Mouse (Mus musculus) stomach, postnatal 0 days (tissue): ENCODE data around the gene Slc34a3. TPM values are rescaled to one million over a fixed set of nuclear protein-coding genes. Genes with fewer than 3 reads are reported as not detected.

Experiments used
- ATAC-seq: fragments of 200-750 bp; cut with Nextera tagmentation; 2 replicates; pipeline ENCODE4 v1.8.0; 2017; ENCODE audit not compliant: low FRiP score, low TSS enrichment
- DNase-seq: peaks from one replicate; pipeline ENCODE4 v3.0.0-alpha.2; 2016; ENCODE audit warnings: low spot score
- H3K27ac ChIP-seq: fragments of 300-500 bp; sonication (generic); replicated peaks from 2 replicates; pipeline ENCODE4 v1.5.1; 2014; ENCODE audit warnings: mild to moderate bottlenecking, control low read depth
- H3K27me3 ChIP-seq: fragments of 300-500 bp; sonication (generic); 2 replicates; pipeline ENCODE4 v1.6.1; 2014; ENCODE audit warnings: low read length; ENCODE audit not compliant: control insufficient read depth, insufficient read depth
- H3K36me3 ChIP-seq: fragments of 300-500 bp; sonication (generic); 2 replicates; pipeline ENCODE4 v1.6.1; 2014; ENCODE audit warnings: low read length, mixed read lengths; ENCODE audit not compliant: control insufficient read depth, insufficient read depth
- H3K4me1 ChIP-seq: fragments of 300-500 bp; sonication (generic); replicated peaks from 2 replicates; pipeline ENCODE4 v1.6.1; 2014; ENCODE audit warnings: antibody characterized with exemption; ENCODE audit not compliant: control insufficient read depth, insufficient read depth
- H3K4me2 ChIP-seq: fragments of 300-500 bp; sonication (generic); replicated peaks from 2 replicates; pipeline ENCODE4 v1.6.1; 2014; ENCODE audit warnings: low read depth, mild to moderate bottlenecking, control low read depth, moderate library complexity
- H3K4me3 ChIP-seq: fragments of 300-500 bp; sonication (generic); 2 replicates; pipeline ENCODE4 v1.5.1; 2014; ENCODE audit warnings: low read depth, low read length, control low read depth
- H3K9ac ChIP-seq: fragments of 300-500 bp; sonication (generic); 2 replicates; pipeline ENCODE4 v1.6.1; 2014; ENCODE audit warnings: mild to moderate bottlenecking, low read length, control low read depth, mixed read lengths
- H3K9me3 ChIP-seq: fragments of 300-500 bp; sonication (generic); 2 replicates; pipeline ENCODE4 v1.6.1; 2016; ENCODE audit warnings: low read length; ENCODE audit not compliant: control insufficient read depth
- CTCF ChIP-seq: IDR thresholded peaks from 2 replicates; pipeline ENCODE4 v1.5.1; 2016; ENCODE audit warnings: antibody characterized with exemption, low read depth, mild to moderate bottlenecking, moderate library complexity
- EP300 ChIP-seq: optimal IDR thresholded peaks from 2 replicates; pipeline ENCODE3; 2016; ENCODE audit warnings: antibody characterized with exemption
- WGBS: fragments of 180-500 bp; shearing (Covaris S2); extraction: QIAGEN DNeasy Blood & Tissue Kit; methylation state at CpG from one replicate; pipeline ENCODE4 v1.1.7; 2014; 5-methylcytosine and 5-hydroxymethylcytosine counted together
- polyA plus RNA-seq: library from polyadenylated mRNA; unstranded; fragments of >200 nt; fragmentation: Nextera tagmentation; extraction: Ambion mirVana; gene quantifications from 2 replicates; pipeline ENCODE4 v1.2.1, GENCODE M21; 2015

The Slc34a3 gene
- polyA plus RNA-seq, 1 experiment from 2014 or later = 0.10 TPM

DNA sequence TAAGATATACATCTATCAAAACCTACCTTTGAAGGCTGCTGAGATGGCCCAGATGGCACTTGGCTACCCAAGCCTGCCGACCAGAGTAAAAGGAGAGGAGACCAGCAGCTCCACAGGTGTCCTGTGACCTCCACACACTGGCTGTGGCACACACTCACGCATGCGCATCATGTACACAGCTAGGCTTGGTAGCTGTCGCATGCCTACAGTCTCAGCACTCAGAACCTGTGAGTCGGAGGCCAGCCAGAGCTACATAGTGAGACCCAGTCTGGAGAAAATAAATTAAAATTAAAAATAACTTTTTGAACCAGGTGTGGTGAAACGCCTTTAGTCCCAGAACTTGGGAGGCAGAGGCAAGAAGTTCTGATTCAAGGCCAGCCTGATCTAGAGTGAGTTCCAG is 46.3 kb downstream of the Slc34a3 start:
- no peak for TF ChIP-seq CTCF
- TF ChIP-seq EP300 = no peak
- no peak for ATAC-seq

DNA sequence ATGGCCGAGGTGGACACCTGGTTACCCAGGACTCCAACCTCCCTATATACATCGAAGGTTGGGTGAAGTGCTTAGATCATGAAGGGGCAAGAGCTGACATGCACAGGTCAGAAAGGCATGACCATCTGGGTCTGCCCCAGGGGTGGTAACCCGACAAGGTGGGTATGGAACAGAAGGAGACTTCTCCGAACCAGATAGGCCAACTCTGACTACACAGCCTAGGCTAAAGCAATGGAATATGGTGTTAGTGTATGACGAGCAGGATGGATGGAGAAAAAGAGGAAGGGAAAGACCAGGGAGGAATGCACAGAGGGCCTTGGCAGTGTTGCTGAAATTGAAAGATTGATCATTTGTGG is 47.6 kb downstream of the Slc34a3 start:
- no peak overlapping the region for H3K9ac ChIP-seq
- H3K4me3 ChIP-seq = peak overlapping the region; percentile 45
- peak overlapping the region; percentile 81 for H3K4me2 ChIP-seq
- H3K27ac ChIP-seq = no peak overlapping the region
- no peaks in the 10 kb centered on the region for H3K36me3 ChIP-seq
- no peak for DNase-seq
- peaks cover 3% of the 10 kb centered on the region; the same call in 1 of the 2 replicates for H3K4me1 ChIP-seq
- H3K9me3 ChIP-seq = no peaks in the 10 kb centered on the region
- no peaks in the 10 kb centered on the region for H3K27me3 ChIP-seq
- ATAC-seq = no peak; the same call in 1 of the 2 replicates
- TF ChIP-seq EP300 = no peak
- TF ChIP-seq CTCF = no peak
- WGBS = 42% methylated on average over 5 of the region's 5 CpGs

More for the DNA sequence above, 46.3 kb downstream of the Slc34a3 start:
- WGBS = 87% methylated on average over 6 of the region's 6 CpGs
- Histone ChIP-seq H3K27me3 (no peaks in the 10 kb centered on the region), H3K9me3 (no peaks in the 10 kb centered on the region), H3K36me3 (no peaks in the 10 kb centered on the region), H3K9ac (no peak overlapping the region), H3K27ac (no peak overlapping the region), H3K4me3 (no peak overlapping the region), H3K4me2 (no peak overlapping the region), H3K4me1 (peaks cover 3% of the 10 kb centered on the region; the same call in 1 of the 2 replicates)
- no peak for DNase-seq

DNA sequence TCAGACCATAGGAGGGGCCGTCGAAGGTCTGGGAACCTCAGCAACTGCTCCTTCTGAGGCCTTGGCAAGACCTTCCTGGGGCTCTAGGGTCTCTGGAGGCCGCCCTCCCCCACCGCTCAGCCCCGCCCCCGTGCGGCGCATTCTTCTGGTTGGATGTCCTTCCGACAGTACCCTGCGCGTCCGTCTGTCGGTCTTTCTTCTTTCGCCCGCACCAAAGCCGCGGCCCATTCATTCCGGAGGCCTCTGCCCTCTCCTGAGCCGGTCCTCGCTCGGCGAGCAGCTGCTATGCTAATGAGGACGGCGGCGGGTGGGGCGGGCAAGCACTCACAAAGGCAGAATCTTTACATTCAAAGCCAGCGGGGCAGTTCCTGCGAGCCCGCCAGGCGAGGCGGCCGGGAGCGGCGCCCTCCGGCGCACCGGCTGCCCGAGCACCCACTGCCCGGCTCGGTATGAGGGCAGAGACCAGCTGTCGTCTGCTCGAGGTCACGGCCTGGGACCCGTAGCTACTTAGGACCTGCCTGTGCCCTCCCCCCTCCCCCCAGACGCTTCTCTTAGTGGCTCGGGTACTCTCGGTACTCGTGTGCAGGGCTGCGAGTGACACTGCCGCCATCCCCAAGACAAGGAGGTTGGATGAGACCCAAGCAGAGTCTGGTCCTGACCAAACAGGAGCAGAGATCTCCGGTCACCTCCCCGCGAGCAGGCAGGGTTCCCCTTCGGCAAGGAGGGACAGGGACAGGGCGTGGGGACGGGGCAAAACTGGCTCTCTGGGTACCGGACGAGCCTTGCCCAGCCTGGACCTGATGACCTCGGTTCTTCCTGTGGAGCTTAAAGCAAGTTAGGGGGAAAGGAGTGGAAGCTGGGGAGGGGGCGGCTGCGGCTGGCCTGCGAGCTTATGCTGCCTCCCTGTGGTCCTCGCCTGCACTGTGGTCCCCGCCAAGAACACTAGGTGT is 48.3 kb downstream of the Slc34a3 start:
- no peaks in the 10 kb centered on the region for H3K27me3 ChIP-seq
- ATAC-seq = peak; percentile 41
- peak overlapping the region; percentile 54 for H3K9ac ChIP-seq
- H3K9me3 ChIP-seq = no peaks in the 10 kb centered on the region
- no peaks in the 10 kb centered on the region for H3K36me3 ChIP-seq
- peak overlapping the region; percentile 65 for H3K27ac ChIP-seq
- TF ChIP-seq CTCF = peak; percentile 72
- no peak for TF ChIP-seq EP300
- H3K4me3 ChIP-seq = peak overlapping the region; percentile 45
- DNase-seq = peak; percentile 86
- WGBS = 2% methylated on average over 63 of the region's 64 CpGs
- peak overlapping the region; percentile 81 for H3K4me2 ChIP-seq
- H3K4me1 ChIP-seq = peaks cover 3% of the 10 kb centered on the region; the same call in 1 of the 2 replicates

DNA sequence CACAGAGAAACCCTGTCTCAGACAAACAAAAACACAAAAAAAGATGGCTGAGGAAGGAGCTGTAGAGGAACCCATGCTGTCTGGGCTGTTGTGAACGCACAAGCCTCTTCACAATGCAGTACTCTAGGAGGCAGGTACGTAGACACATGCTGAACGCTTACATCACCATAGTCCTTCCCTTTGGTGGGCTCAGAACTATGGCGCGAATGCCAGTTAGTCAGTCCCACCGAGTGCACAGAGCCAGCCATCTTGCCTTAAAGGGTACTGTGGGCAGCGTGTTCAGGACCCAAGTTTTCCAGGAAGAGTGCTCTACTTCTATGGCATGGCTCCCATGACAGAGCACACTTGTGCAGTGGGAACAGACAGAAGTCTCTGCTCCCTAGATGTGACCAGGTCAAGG is 49.7 kb downstream of the Slc34a3 start:
- Histone ChIP-seq H3K4me1 (peaks cover 3% of the 10 kb centered on the region; the same call in 1 of the 2 replicates), H3K9me3 (no peaks in the 10 kb centered on the region), H3K4me2 (no peak overlapping the region), H3K4me3 (no peak overlapping the region), H3K36me3 (no peaks in the 10 kb centered on the region), H3K27ac (no peak overlapping the region), H3K27me3 (no peaks in the 10 kb centered on the region), H3K9ac (no peak overlapping the region)
- ATAC-seq = no peak
- DNase-seq = no peak
- TF ChIP-seq EP300 = no peak
- no peak for TF ChIP-seq CTCF
- 95% methylated on average over 7 of the region's 7 CpGs for WGBS

DNA sequence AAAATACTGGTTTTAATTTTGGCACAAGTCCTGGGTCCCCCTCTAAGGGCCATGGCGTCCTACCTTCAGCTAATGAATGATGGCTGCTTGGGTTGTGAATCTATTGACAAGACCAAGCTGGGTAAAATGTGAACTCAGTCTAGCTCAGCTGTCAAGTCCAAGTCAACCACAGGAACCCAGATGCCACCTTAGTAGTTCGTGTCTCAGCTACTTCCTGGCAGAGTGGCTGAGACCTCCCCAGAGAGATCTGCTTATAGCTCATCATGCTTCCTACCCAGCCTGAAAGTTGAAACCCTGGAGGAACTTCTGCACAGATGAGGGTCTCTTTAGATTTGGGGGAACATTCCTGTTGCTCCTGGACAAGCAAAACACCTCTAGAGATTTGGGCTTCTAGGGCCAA is 50.8 kb downstream of the Slc34a3 start:
- H3K4me3 ChIP-seq = no peak overlapping the region
- 76% methylated on average over 2 of the region's 2 CpGs for WGBS
- no peaks in the 10 kb centered on the region for H3K9me3 ChIP-seq
- ATAC-seq = no peak
- no peaks in the 10 kb centered on the region for H3K36me3 ChIP-seq
- H3K27me3 ChIP-seq = no peaks in the 10 kb centered on the region
- H3K27ac ChIP-seq = no peak overlapping the region
- peaks cover 3% of the 10 kb centered on the region; the same call in 1 of the 2 replicates for H3K4me1 ChIP-seq
- no peak overlapping the region for H3K9ac ChIP-seq
- no peak for TF ChIP-seq EP300
- no peak for TF ChIP-seq CTCF
- H3K4me2 ChIP-seq = peak overlapping the region; percentile 42; the same call in 1 of the 2 replicates
- no peak for DNase-seq

DNA sequence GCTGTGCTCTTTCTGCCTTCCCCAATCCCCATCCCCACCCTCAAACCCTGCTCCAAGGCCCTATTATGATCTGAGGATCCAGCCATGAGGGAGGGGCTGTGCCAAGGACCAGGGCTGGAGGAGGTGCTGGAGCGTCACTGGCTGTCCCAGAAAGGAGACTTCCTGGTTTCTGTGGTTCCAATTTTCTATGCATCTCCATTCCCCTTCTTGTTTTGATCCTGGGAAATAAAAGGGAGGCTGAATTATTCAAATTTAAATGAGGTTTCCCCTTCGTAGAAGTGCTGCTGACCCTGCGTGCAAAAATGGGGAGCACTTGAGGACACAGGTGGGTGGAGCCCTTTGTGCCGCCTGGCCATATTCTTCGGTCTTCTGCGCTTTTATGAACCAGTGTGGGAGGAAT is 51.5 kb downstream of the Slc34a3 start:
- no peak for DNase-seq
- no peak for TF ChIP-seq EP300
- TF ChIP-seq CTCF = no peak
- Histone ChIP-seq H3K27me3 (no peaks in the 10 kb centered on the region; the same call in 1 of the 2 replicates), H3K27ac (no peak overlapping the region), H3K36me3 (no peaks in the 10 kb centered on the region), H3K9ac (0 out of 2 replicates have a peak overlapping the region, but pooled peaks have one; percentile 32), H3K4me2 (peak overlapping the region; percentile 42), H3K4me1 (peaks cover 3% of the 10 kb centered on the region; the same call in 1 of the 2 replicates), H3K4me3 (peak overlapping the region; percentile 17; the same call in 1 of the 2 replicates), H3K9me3 (no peaks in the 10 kb centered on the region)
- no peak for ATAC-seq
- WGBS = 43% methylated on average over 6 of the region's 6 CpGs
